ENCODE assay signal across 8 mouse cellular contexts in the genomic region with DNA sequence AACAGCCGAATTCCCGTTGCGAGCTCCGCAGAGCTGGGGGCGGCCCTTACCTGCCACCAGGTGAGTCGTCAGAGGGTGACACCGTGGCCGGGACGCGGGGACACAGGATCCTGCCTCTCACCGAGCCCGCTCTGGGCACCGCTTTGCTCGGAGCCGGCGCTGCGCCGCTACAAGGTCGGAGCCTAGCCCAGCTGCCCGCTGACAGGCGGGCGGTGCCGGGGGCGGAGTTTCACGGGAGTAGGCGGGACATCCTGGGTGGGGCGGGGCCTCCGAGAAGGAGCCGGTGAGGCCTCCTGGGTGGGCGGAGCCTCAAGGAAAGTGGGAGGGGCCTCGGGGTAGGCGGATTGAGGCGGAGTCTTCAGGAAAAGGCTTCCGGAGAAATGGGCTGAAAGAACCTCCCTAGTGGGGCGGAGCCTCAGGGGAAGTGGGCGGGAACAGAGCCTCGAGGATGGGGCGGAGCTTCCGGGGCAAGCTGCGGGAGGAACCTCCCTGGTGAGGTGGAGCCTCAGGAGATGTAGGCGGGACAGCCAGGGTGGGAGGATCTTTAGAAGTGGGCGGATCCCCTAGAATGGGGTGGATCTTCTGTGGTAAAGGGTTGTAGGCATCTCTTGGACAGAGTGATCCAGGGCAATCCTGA. TPM values are rescaled to one million over a fixed set of nuclear protein-coding genes. Genes with fewer than 3 reads are reported as not detected.
DNase-seq lines count a peak whose midpoint lies in the region; ATAC-seq and TF ChIP-seq lines count a peak whose summit lies in the region.

TSS of gene Abcb9 (minus strand) at position 203 of the 637 bp plus-strand sequence.

- no peak for TF ChIP-seq CTCF in cortical plate, adult 2 months (IDR thresholded peaks at IDR 0.05; ENCODE audit: extremely low read depth, insufficient read depth, low read length)

- peaks cover 4% of the 10 kb centered on the region for H3K36me3 ChIP-seq in megakaryocyte, embryonic 14.5 days (replicated peaks; ENCODE audit: low read length)

- H3K4me1 ChIP-seq in cortical plate, adult 2 months (ENCODE audit: control insufficient read depth, insufficient read depth, low read length): peaks cover 2% of the 10 kb centered on the region; the same call in 1 of the 2 replicates
- peaks cover 64% of the 10 kb centered on the region for H3K4me1 ChIP-seq in megakaryocyte, embryonic 14.5 days

- peak; percentile 86; the same call in 1 of the 2 replicates for TF ChIP-seq POLR2A in cortical plate, adult 2 months (IDR thresholded peaks at IDR 0.05; ENCODE audit: extremely low read depth, insufficient read depth, low read length)

- peak; percentile 99 for DNase-seq in gastrocnemius, adult 8-10 months (ENCODE audit: low spot score in 2 of 2)
- DNase-seq in hindlimb bud, embryonic 11.5 days (ENCODE audit: extremely low spot score, low read depth, low spot score): peak; percentile 54
- peak; percentile 95 to 96 for DNase-seq in left cerebral cortex, adult 8-10 months (ENCODE audit: low spot score in 2 of 2)
- DNase-seq in right cerebral cortex, postnatal 10 days (ENCODE audit: low spot score in 2 of 2): peak; percentile 97 to 98
- DNase-seq in urinary bladder, postnatal 25 days (ENCODE audit: low spot score): peak; percentile 99

- peak within 1 kb of the TSS; percentile 36 for H3K27ac ChIP-seq in cortical plate, adult 2 months (ENCODE audit: insufficient read depth, low read length)

- peaks cover 11% of the 10 kb centered on the region for H3K9me3 ChIP-seq in megakaryocyte, embryonic 14.5 days

- peaks cover 6% of the 10 kb centered on the region for H3K27me3 ChIP-seq in megakaryocyte, embryonic 14.5 days (replicated peaks)

- peak within 1 kb of the TSS; percentile 77 for H3K4me3 ChIP-seq in cortical plate, adult 2 months (ENCODE audit: insufficient read depth, low read length)
- H3K4me3 ChIP-seq in megakaryocyte, embryonic 14.5 days (replicated peaks): peak within 1 kb of the TSS; percentile 92

- peak; percentile 86 for ATAC-seq in activated CD4-positive, CD25-positive, alpha-beta regulatory T cell, adult 4 months

RNA-seq across cellular contexts. Expression of gene Abcb9, which starts in this region (rescaled TPM):
- 10 to 100 TPM; 12.0 to 23.4 TPM for polyA plus RNA-seq in activated CD4-positive, CD25-positive, alpha-beta regulatory T cell, adult 4 months (2017; shearing (Covaris generic))
- polyA plus RNA-seq in cortical plate, adult 2 months (2012; rRNA removed): 35.5 and 37.8 TPM in 2 replicates
- 1 to 10 TPM; 7.2 to 9.5 (median 8.8) TPM for total RNA-seq in gastrocnemius, adult 8-10 months (2022)
- 10 to 100 TPM; 54.5 to 61.4 (median 56.3) TPM for total RNA-seq in left cerebral cortex, adult 8-10 months (2022)
- 23.8 and 51.5 TPM in 2 replicates for polyA plus RNA-seq in megakaryocyte, embryonic 14.5 days (2012; ENCODE audit: insufficient read depth, low replicate concordance)

Comparison
In these comparisons a context has a peak if more than half of its experiments do, and no peak if none do; other contexts are left out.
1. Peak in every context shown above with its lines: DNase-seq, ATAC-seq, H3K4me3 ChIP-seq and H3K27ac ChIP-seq.
2. RNA of gene Abcb9 (total RNA-seq): 54.5 to 61.4 TPM in left cerebral cortex, adult 8-10 months; 7.2 to 9.5 TPM in gastrocnemius, adult 8-10 months; every median in the first group is over 4 times any median in the second.